Comparison of ENCODE assay signal across 17 mouse cellular contexts in the genomic region with DNA sequence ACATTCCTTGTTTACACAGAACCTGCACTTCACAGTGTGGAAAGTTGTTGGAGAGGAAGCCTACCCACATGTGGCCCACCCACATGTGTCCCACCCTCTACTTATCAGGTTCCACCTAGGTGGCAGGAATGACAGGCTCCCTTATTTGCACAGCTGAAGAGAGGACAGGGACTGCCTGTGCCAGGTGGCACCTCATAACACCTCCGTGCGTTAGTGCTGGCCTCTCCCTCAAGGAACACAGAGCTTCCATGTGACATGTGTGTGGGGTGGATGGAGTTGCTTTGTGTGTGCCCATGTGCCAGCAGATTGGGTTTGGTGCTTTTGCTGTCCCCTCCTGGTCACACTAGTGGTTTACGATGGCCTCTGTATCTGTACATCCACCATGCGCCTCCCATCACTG. TPM values are rescaled to one million over a fixed set of nuclear protein-coding genes. Genes with fewer than 3 reads are reported as not detected.
"Had no signal": no experiment of that assay in that cellular context is flagged by ENCODE, and none has a peak within 500 bp of the region (broad histone marks: within the 10 kb centered on the region; RNA-seq: fewer than 3 reads in every experiment).

No protein-coding gene starts in this region.

- H3K4me1 ChIP-seq: kidney, embryonic 15.5 days; liver, embryonic 13.5 days had no signal

- H3K27ac ChIP-seq: kidney, embryonic 15.5 days; layer of hippocampus, adult 2 months; liver, embryonic 13.5 days had no signal

- H3K27me3 ChIP-seq: kidney, embryonic 15.5 days; liver, embryonic 13.5 days had no signal

- H3K9ac ChIP-seq: kidney, embryonic 15.5 days; liver, embryonic 13.5 days had no signal

- H3K4me2 ChIP-seq: kidney, embryonic 15.5 days; liver, embryonic 13.5 days; midbrain, embryonic 11.5 days had no signal

- H3K36me3 ChIP-seq: kidney, embryonic 15.5 days; liver, embryonic 13.5 days had no signal

- H3K9me3 ChIP-seq: kidney, embryonic 15.5 days; liver, embryonic 13.5 days had no signal

- H3K4me3 ChIP-seq: kidney, embryonic 15.5 days; layer of hippocampus, adult 2 months; liver, embryonic 13.5 days had no signal

- DNase-seq: kidney, adult 11 months; kidney, adult 8-10 months; kidney, postnatal 10 days; kidney, postnatal 36 days; layer of hippocampus, adult 9-11 months; liver, embryonic 13.5 days; lung, postnatal 10 days; lung, postnatal 4 days; midbrain, embryonic 14.5 days; thymus, adult 2 months; thymus, postnatal 25 days had no signal

- ATAC-seq: hindbrain, embryonic 16.5 days had no signal

RNA-seq across cellular contexts. Expression of a gene that starts 43.4 kb away (rescaled TPM):
- total RNA-seq: megakaryocyte progenitor cell, adult 5-6 weeks; megakaryocyte-erythroid progenitor cell, adult 5-6 weeks had no signal
